Mouse (Mus musculus) liver, embryonic 13.5 days (tissue): ENCODE measurements at regions not wholly inside any gene's neighbourhood (a gene's known extent, or its start where the extent isn't known, plus 50 kb on each side); places are given as distances from the start of the nearest gene placed in this dataset.

Experiments used
- ATAC-seq: fragments of 200-750 bp; cut with Nextera tagmentation; 2 replicates; pipeline ENCODE4 v1.8.0; 2017; ENCODE audit warnings: low read depth, mild to moderate bottlenecking, moderate number of reproducible peaks, moderate library complexity
- DNase-seq: peaks from one replicate; pipeline ENCODE4 v3.0.0; 2022
- H3K27ac ChIP-seq: fragments of 300-500 bp; sonication (generic); 2 replicates; pipeline ENCODE4 v1.5.1; 2015; ENCODE audit warnings: moderate library complexity, mild to moderate bottlenecking, inconsistent platforms
- H3K27me3 ChIP-seq: fragments of 300-500 bp; sonication (generic); 2 replicates; pipeline ENCODE4 v1.6.1; 2015; ENCODE audit warnings: mild to moderate bottlenecking, inconsistent platforms
- H3K36me3 ChIP-seq: fragments of 300-500 bp; sonication (generic); 2 replicates; pipeline ENCODE4 v1.6.1; 2015; ENCODE audit warnings: mild to moderate bottlenecking, inconsistent platforms
- H3K4me1 ChIP-seq: fragments of 300-500 bp; sonication (generic); replicated peaks from 2 replicates; pipeline ENCODE4 v1.6.1; 2015; ENCODE audit warnings: inconsistent platforms
- H3K4me2 ChIP-seq: fragments of 300-500 bp; sonication (generic); 2 replicates; pipeline ENCODE4 v1.6.1; 2015; ENCODE audit warnings: inconsistent platforms, mild to moderate bottlenecking, moderate library complexity
- H3K4me3 ChIP-seq: fragments of 300-500 bp; sonication (generic); replicated peaks from 2 replicates; pipeline ENCODE4 v1.5.1; 2015; ENCODE audit warnings: mild to moderate bottlenecking, inconsistent platforms
- H3K9ac ChIP-seq: fragments of 300-500 bp; sonication (generic); 2 replicates; pipeline ENCODE4 v1.6.1; 2015; ENCODE audit warnings: mild to moderate bottlenecking, inconsistent platforms
- H3K9me3 ChIP-seq: fragments of 300-500 bp; sonication (generic); replicated peaks from 2 replicates; pipeline ENCODE4 v1.6.1; 2016; ENCODE audit warnings: inconsistent platforms
- WGBS: fragments of 180-500 bp; shearing (Covaris S2); methylation state at CpG from one replicate; pipeline ENCODE4 v1.1.7; 2015; ENCODE audit not compliant: insufficient replicate concordance; 5-methylcytosine and 5-hydroxymethylcytosine counted together

GRCm38 (mm10) chr5:119044548-119044947 lies 484.1 kb downstream of the Med13l start:
- Histone ChIP-seq H3K27me3 (no peaks in the 10 kb centered on the region), H3K4me2 (no peak overlapping the region), H3K9me3 (no peaks in the 10 kb centered on the region), H3K4me1 (no peaks in the 10 kb centered on the region), H3K27ac (no peak overlapping the region), H3K9ac (no peak overlapping the region), H3K4me3 (no peak overlapping the region), H3K36me3 (no peaks in the 10 kb centered on the region)
- DNase-seq, result no peak
- 80% methylated on average over 10 of the region's 10 CpGs for WGBS
- ATAC-seq, result no peak

GRCm38 (mm10) chr5:119047581-119047980 lies 487.1 kb downstream of the Med13l start:
- Histone ChIP-seq H3K27ac (no peak overlapping the region), H3K4me2 (no peak overlapping the region), H3K4me3 (no peak overlapping the region), H3K4me1 (no peaks in the 10 kb centered on the region), H3K9ac (no peak overlapping the region), H3K27me3 (no peaks in the 10 kb centered on the region), H3K36me3 (no peaks in the 10 kb centered on the region), H3K9me3 (no peaks in the 10 kb centered on the region; the same call in 1 of the 2 replicates)
- DNase-seq (no peak), ATAC-seq (no peak)
- WGBS, result 32% methylated on average over 4 of the region's 4 CpGs

- Histone ChIP-seq H3K4me2 (no peak overlapping the region), H3K27ac (no peak overlapping the region), H3K4me3 (no peak overlapping the region), H3K4me1 (no peaks in the 10 kb centered on the region), H3K9me3 (no peaks in the 10 kb centered on the region; the same call in 1 of the 2 replicates), H3K27me3 (no peaks in the 10 kb centered on the region), H3K9ac (no peak overlapping the region), H3K36me3 (no peaks in the 10 kb centered on the region)
- ATAC-seq (no peak), DNase-seq (no peak)
- 15% methylated on average over 11 of the region's 11 CpGs for WGBS
These were observed 492.0 kb downstream of the Med13l start for GRCm38 (mm10) chr5:119052354-119052996.

- no peak for DNase-seq
- no peak overlapping the region for H3K4me2 ChIP-seq
- H3K4me1 ChIP-seq, result no peaks in the 10 kb centered on the region
- no peak for ATAC-seq
- no peak overlapping the region for H3K27ac ChIP-seq
- no peaks in the 10 kb centered on the region; the same call in 1 of the 2 replicates for H3K9me3 ChIP-seq
- H3K9ac ChIP-seq, result no peak overlapping the region
- 72% methylated on average over 8 of the region's 8 CpGs for WGBS
- H3K36me3 ChIP-seq, result no peaks in the 10 kb centered on the region
- H3K4me3 ChIP-seq, result no peak overlapping the region
- no peaks in the 10 kb centered on the region for H3K27me3 ChIP-seq
These were observed 493.3 kb downstream of the Med13l start for GRCm38 (mm10) chr5:119053738-119054137.

GRCm38 (mm10) chr5:119054393-119054792 lies 493.9 kb downstream of the Med13l start:
- no peaks in the 10 kb centered on the region for H3K4me1 ChIP-seq
- H3K9ac ChIP-seq, result no peak overlapping the region
- no peak for DNase-seq

GRCm38 (mm10) chr5:119055430-119055829 lies 495.0 kb downstream of the Med13l start:
- no peaks in the 10 kb centered on the region for H3K4me1 ChIP-seq
- H3K4me3 ChIP-seq, result no peak overlapping the region
- 21% methylated on average over 12 of the region's 12 CpGs for WGBS
- ATAC-seq (no peak), DNase-seq (no peak)
- H3K9me3 ChIP-seq, result no peaks in the 10 kb centered on the region
- H3K4me2 ChIP-seq, result no peak overlapping the region
- no peaks in the 10 kb centered on the region for H3K27me3 ChIP-seq
- H3K9ac ChIP-seq, result no peak overlapping the region
- H3K27ac ChIP-seq, result no peak overlapping the region
- no peaks in the 10 kb centered on the region for H3K36me3 ChIP-seq

More at GRCm38 (mm10) chr5:119054393-119054792, 493.9 kb downstream of the Med13l start:
- no peak overlapping the region for H3K4me2 ChIP-seq
- WGBS, result 51% methylated on average over 6 of the region's 6 CpGs
- H3K4me3 ChIP-seq, result no peak overlapping the region
- no peak overlapping the region for H3K27ac ChIP-seq
- no peaks in the 10 kb centered on the region for H3K36me3 ChIP-seq
- no peaks in the 10 kb centered on the region; the same call in 1 of the 2 replicates for H3K9me3 ChIP-seq
- no peak for ATAC-seq
- H3K27me3 ChIP-seq, result no peaks in the 10 kb centered on the region

GRCm38 (mm10) chr5:119057813-119058212 lies 497.3 kb downstream of the Med13l start:
- no peak for ATAC-seq
- Histone ChIP-seq H3K27ac (no peak overlapping the region), H3K4me1 (no peaks in the 10 kb centered on the region), H3K4me2 (no peak overlapping the region), H3K36me3 (no peaks in the 10 kb centered on the region), H3K9me3 (no peaks in the 10 kb centered on the region), H3K4me3 (no peak overlapping the region), H3K27me3 (no peaks in the 10 kb centered on the region), H3K9ac (no peak overlapping the region)
- DNase-seq, result no peak
- 74% methylated on average over 4 of the region's 4 CpGs for WGBS

GRCm38 (mm10) chr5:119058231-119058851 lies 497.9 kb downstream of the Med13l start:
- Histone ChIP-seq H3K4me1 (no peaks in the 10 kb centered on the region), H3K9me3 (no peaks in the 10 kb centered on the region), H3K36me3 (no peaks in the 10 kb centered on the region), H3K9ac (no peak overlapping the region), H3K27me3 (no peaks in the 10 kb centered on the region), H3K4me3 (no peak overlapping the region), H3K4me2 (no peak overlapping the region), H3K27ac (no peak overlapping the region)
- ATAC-seq, result no peak
- WGBS, result 27% methylated on average over 10 of the region's 10 CpGs
- DNase-seq, result no peak

- Histone ChIP-seq H3K4me3 (no peak overlapping the region), H3K27me3 (no peaks in the 10 kb centered on the region), H3K27ac (no peak overlapping the region), H3K9me3 (no peaks in the 10 kb centered on the region), H3K36me3 (no peaks in the 10 kb centered on the region), H3K4me1 (no peaks in the 10 kb centered on the region), H3K9ac (no peak overlapping the region), H3K4me2 (no peak overlapping the region)
- WGBS, result 78% methylated on average over 2 of the region's 2 CpGs
- no peak for ATAC-seq
- no peak for DNase-seq
These were observed 498.7 kb downstream of the Med13l start for GRCm38 (mm10) chr5:119059223-119059622.

GRCm38 (mm10) chr5:119060886-119061285 lies 500.4 kb downstream of the Med13l start:
- Histone ChIP-seq H3K27me3 (no peaks in the 10 kb centered on the region), H3K4me2 (no peak overlapping the region), H3K36me3 (no peaks in the 10 kb centered on the region), H3K9me3 (no peaks in the 10 kb centered on the region), H3K9ac (no peak overlapping the region), H3K4me1 (no peaks in the 10 kb centered on the region), H3K27ac (no peak overlapping the region), H3K4me3 (no peak overlapping the region)
- ATAC-seq (no peak), DNase-seq (no peak)
- WGBS, result 66% methylated on average over 4 of the region's 4 CpGs

GRCm38 (mm10) chr5:119062478-119062877 lies 502.0 kb downstream of the Med13l start:
- Histone ChIP-seq H3K4me2 (no peak overlapping the region), H3K4me1 (no peaks in the 10 kb centered on the region), H3K4me3 (no peak overlapping the region), H3K27me3 (no peaks in the 10 kb centered on the region), H3K9ac (no peak overlapping the region), H3K9me3 (no peaks in the 10 kb centered on the region), H3K36me3 (no peaks in the 10 kb centered on the region), H3K27ac (no peak overlapping the region)
- ATAC-seq (no peak), DNase-seq (no peak)
- 80% methylated on average over 11 of the region's 11 CpGs for WGBS

GRCm38 (mm10) chr5:119066666-119067065 lies 506.2 kb downstream of the Med13l start:
- no peaks in the 10 kb centered on the region for H3K36me3 ChIP-seq
- DNase-seq (no peak), ATAC-seq (no peak)
- H3K4me1 ChIP-seq, result no peaks in the 10 kb centered on the region
- no peaks in the 10 kb centered on the region for H3K9me3 ChIP-seq
- H3K4me3 ChIP-seq, result no peak overlapping the region
- 66% methylated on average over 6 of the region's 6 CpGs for WGBS
- H3K27ac ChIP-seq, result no peak overlapping the region
- H3K9ac ChIP-seq, result no peak overlapping the region
- no peak overlapping the region for H3K4me2 ChIP-seq
- no peaks in the 10 kb centered on the region for H3K27me3 ChIP-seq
